Mouse (Mus musculus): Measurements from ENCODE around the gene Mrpl43. TPM values are rescaled to one million over a fixed set of nuclear protein-coding genes. Genes with fewer than 3 reads are reported as not detected.
A peak's percentile ranks its signal among the peaks of the same experiment; 100 is the strongest.

The Mrpl43 gene
- 32.5 and 34.0 TPM in 2 replicates for polyA plus RNA-seq (2011; ENCODE audit: insufficient read depth, insufficient read length, low read depth, missing spikeins)

GRCm38 (mm10) chr19:45005957-45006712, at the start of gene Mrpl43:
Gene Mrpl43, minus strand, starts transcription at chr19:45006442.
- H3K4me1 ChIP-seq (ENCODE audit: control insufficient read depth, insufficient read depth, low read length): peaks cover 5% of the 10 kb centered on the region
- TF ChIP-seq CTCF (IDR thresholded peaks at IDR 0.05; ENCODE audit: low read depth, low read length) (no peak), POLR2A (IDR thresholded peaks at IDR 0.05; ENCODE audit: insufficient read depth, low read length) (peak; percentile 12), EP300 (IDR thresholded peaks at IDR 0.05; ENCODE audit: insufficient read depth, low read depth, low read length) (0 out of 2 replicates have a peak, but pooled peaks have one; percentile 12)

GRCm38 (mm10) chr19:45054892-45055690, 48.8 kb upstream of the Mrpl43 start:
- no peak overlapping the region for H3K9ac ChIP-seq (ENCODE audit: low read depth, poor library complexity, severe bottlenecking)
- H3K4me3 ChIP-seq (ENCODE audit: low read depth, low read length): no peak overlapping the region
- TF ChIP-seq EP300 (IDR thresholded peaks at IDR 0.05; ENCODE audit: insufficient read depth, low read depth, low read length): no peak
- TF ChIP-seq POLR2A (IDR thresholded peaks at IDR 0.05; ENCODE audit: insufficient read depth, low read length): no peak
- TF ChIP-seq CTCF (IDR thresholded peaks at IDR 0.05; ENCODE audit: low read depth, low read length): no peak
- no peaks in the 10 kb centered on the region for H3K27me3 ChIP-seq (ENCODE audit: control insufficient read depth, insufficient read depth, low read length, poor library complexity, severe bottlenecking)
- no peaks in the 10 kb centered on the region for H3K36me3 ChIP-seq (ENCODE audit: control insufficient read depth, insufficient read depth, low read length, poor library complexity, severe bottlenecking)
- H3K27ac ChIP-seq (ENCODE audit: insufficient read depth, low read length): no peak overlapping the region
- no peaks in the 10 kb centered on the region for H3K9me3 ChIP-seq (replicated peaks; ENCODE audit: control insufficient read depth, insufficient read depth, low read length, poor library complexity, severe bottlenecking)
- H3K4me1 ChIP-seq (ENCODE audit: control insufficient read depth, insufficient read depth, low read length): peaks cover 3% of the 10 kb centered on the region

More at GRCm38 (mm10) chr19:45005957-45006712, at the start of gene Mrpl43:
- Histone ChIP-seq H3K27me3 (ENCODE audit: control insufficient read depth, insufficient read depth, low read length, poor library complexity, severe bottlenecking) (no peaks in the 10 kb centered on the region), H3K36me3 (ENCODE audit: control insufficient read depth, insufficient read depth, low read length, poor library complexity, severe bottlenecking) (peaks cover 30% of the 10 kb centered on the region), H3K4me3 (ENCODE audit: low read depth, low read length) (peak within 1 kb of the TSS; percentile 95), H3K27ac (ENCODE audit: insufficient read depth, low read length) (peak within 1 kb of the TSS; percentile 30), H3K9ac (ENCODE audit: low read depth, poor library complexity, severe bottlenecking) (peak within 1 kb of the TSS; percentile 74), H3K9me3 (replicated peaks; ENCODE audit: control insufficient read depth, insufficient read depth, low read length, poor library complexity, severe bottlenecking) (no peaks in the 10 kb centered on the region)

- Histone ChIP-seq H3K9ac (ENCODE audit: low read depth, poor library complexity, severe bottlenecking) (no peak overlapping the region), H3K4me3 (ENCODE audit: low read depth, low read length) (no peak overlapping the region), H3K36me3 (ENCODE audit: control insufficient read depth, insufficient read depth, low read length, poor library complexity, severe bottlenecking) (no peaks in the 10 kb centered on the region), H3K27me3 (ENCODE audit: control insufficient read depth, insufficient read depth, low read length, poor library complexity, severe bottlenecking) (no peaks in the 10 kb centered on the region), H3K27ac (ENCODE audit: insufficient read depth, low read length) (no peak overlapping the region), H3K4me1 (ENCODE audit: control insufficient read depth, insufficient read depth, low read length) (peaks cover 4% of the 10 kb centered on the region), H3K9me3 (replicated peaks; ENCODE audit: control insufficient read depth, insufficient read depth, low read length, poor library complexity, severe bottlenecking) (no peaks in the 10 kb centered on the region)
- TF ChIP-seq POLR2A (IDR thresholded peaks at IDR 0.05; ENCODE audit: insufficient read depth, low read length): no peak
Measured at GRCm38 (mm10) chr19:45053451-45053850, 47.2 kb upstream of the Mrpl43 start.

- Histone ChIP-seq H3K9ac (ENCODE audit: low read depth, poor library complexity, severe bottlenecking) (no peak overlapping the region), H3K36me3 (ENCODE audit: control insufficient read depth, insufficient read depth, low read length, poor library complexity, severe bottlenecking) (no peaks in the 10 kb centered on the region), H3K9me3 (replicated peaks; ENCODE audit: control insufficient read depth, insufficient read depth, low read length, poor library complexity, severe bottlenecking) (no peaks in the 10 kb centered on the region), H3K4me1 (ENCODE audit: control insufficient read depth, insufficient read depth, low read length) (peaks cover 3% of the 10 kb centered on the region), H3K27ac (ENCODE audit: insufficient read depth, low read length) (no peak overlapping the region), H3K27me3 (ENCODE audit: control insufficient read depth, insufficient read depth, low read length, poor library complexity, severe bottlenecking) (no peaks in the 10 kb centered on the region), H3K4me3 (ENCODE audit: low read depth, low read length) (no peak overlapping the region)
- no peak for TF ChIP-seq EP300 (IDR thresholded peaks at IDR 0.05; ENCODE audit: insufficient read depth, low read depth, low read length)
- TF ChIP-seq POLR2A (IDR thresholded peaks at IDR 0.05; ENCODE audit: insufficient read depth, low read length): no peak
- TF ChIP-seq CTCF (IDR thresholded peaks at IDR 0.05; ENCODE audit: low read depth, low read length): no peak
Measured at GRCm38 (mm10) chr19:45049523-45049922, 43.3 kb upstream of the Mrpl43 start.

- Histone ChIP-seq H3K27me3 (ENCODE audit: control insufficient read depth, insufficient read depth, low read length, poor library complexity, severe bottlenecking) (no peaks in the 10 kb centered on the region), H3K9ac (ENCODE audit: low read depth, poor library complexity, severe bottlenecking) (no peak overlapping the region), H3K4me1 (ENCODE audit: control insufficient read depth, insufficient read depth, low read length) (peaks cover 2% of the 10 kb centered on the region), H3K27ac (ENCODE audit: insufficient read depth, low read length) (no peak overlapping the region), H3K36me3 (ENCODE audit: control insufficient read depth, insufficient read depth, low read length, poor library complexity, severe bottlenecking) (no peaks in the 10 kb centered on the region), H3K9me3 (replicated peaks; ENCODE audit: control insufficient read depth, insufficient read depth, low read length, poor library complexity, severe bottlenecking) (no peaks in the 10 kb centered on the region), H3K4me3 (ENCODE audit: low read depth, low read length) (no peak overlapping the region)
- TF ChIP-seq POLR2A (IDR thresholded peaks at IDR 0.05; ENCODE audit: insufficient read depth, low read length): no peak
- no peak for TF ChIP-seq CTCF (IDR thresholded peaks at IDR 0.05; ENCODE audit: low read depth, low read length)
- no peak for TF ChIP-seq EP300 (IDR thresholded peaks at IDR 0.05; ENCODE audit: insufficient read depth, low read depth, low read length)
Measured at GRCm38 (mm10) chr19:45048644-45049365, 42.6 kb upstream of the Mrpl43 start.
